Mouse (Mus musculus) G1E (cell line): Measurements from ENCODE around the gene Dus2. TPM values are rescaled to one million over a fixed set of nuclear protein-coding genes. Genes with fewer than 3 reads are reported as not detected.
"Not testable (repeated sequence)": the region's sequence is repeated elsewhere in the genome, so short reads cannot be mapped to it uniquely, and the experiment has no call there.

Source experiments
- ATAC-seq: 2 replicates; pipeline ENCODE4 v1.8.0; 2016; ENCODE audit warnings: mild to moderate bottlenecking; ENCODE audit not compliant: insufficient number of reproducible peaks, poor library complexity, low FRiP score, severe bottlenecking; ENCODE audit errors: extremely low read depth
- DNase-seq: peaks from one replicate; pipeline ENCODE4 v3.0.0; 2012; ENCODE audit warnings: low spot score
- H3K27me3 ChIP-seq: 2 replicates; pipeline ENCODE4 v1.6.1; 2012; ENCODE audit warnings: mild to moderate bottlenecking, low read length, inconsistent platforms; ENCODE audit not compliant: insufficient read depth
- H3K36me3 ChIP-seq: replicated peaks from 2 replicates; pipeline ENCODE3; 2012; ENCODE audit warnings: mild to moderate bottlenecking, inconsistent platforms
- H3K4me1 ChIP-seq: 2 replicates; pipeline ENCODE4 v1.6.1; 2012; ENCODE audit warnings: low read depth, low read length, inconsistent platforms, mixed read lengths; ENCODE audit not compliant: insufficient read depth
- H3K4me3 ChIP-seq: 2 replicates; pipeline ENCODE4 v1.5.1; 2012; ENCODE audit warnings: low read depth, mild to moderate bottlenecking, inconsistent platforms, low read length, moderate library complexity, mixed read lengths
- H3K9me3 ChIP-seq: replicated peaks from 2 replicates; pipeline ENCODE4 v1.6.1; 2012; ENCODE audit warnings: inconsistent platforms
- CTCF ChIP-seq: IDR thresholded peaks from 2 replicates; pipeline ENCODE4 v1.5.1; 2012; ENCODE audit warnings: low read depth, low read length, inconsistent platforms, mixed read lengths
- GATA1 ChIP-seq: IDR thresholded peaks from 2 replicates; pipeline ENCODE4 v1.6.1; 2012; ENCODE audit warnings: borderline replicate concordance, low read length, inconsistent platforms, mixed read lengths
- GATA2 ChIP-seq: IDR thresholded peaks from 2 replicates; pipeline ENCODE4 v1.6.1; 2012; ENCODE audit warnings: low read depth, low read length, inconsistent platforms, borderline replicate concordance
- POLR2AphosphoS5 ChIP-seq: IDR thresholded peaks from 2 replicates; pipeline ENCODE4 v1.6.1; 2012; ENCODE audit warnings: low read depth, low read length, inconsistent platforms; ENCODE audit not compliant: insufficient replicate concordance
- TAL1 ChIP-seq: conservative IDR thresholded peaks from 2 replicates; pipeline ENCODE4 v1.6.1; 2012; ENCODE audit warnings: low read depth, low read length, inconsistent platforms, mixed read lengths
- polyA plus RNA-seq: library from polyadenylated mRNA; stranded (reverse); fragments of >175 nt; gene quantifications from 2 replicates; pipeline ENCODE4 v1.2.3, GENCODE M21; 2012
- total RNA-seq, 2 experiments: library from RNA; stranded (forward) in 1 of 2; stranded (reverse) in 1 of 2; fragments of 200-1000 nt in 1 of 2; fragments of >200 nt in 1 of 2; fragmentation: Nextera tagmentation in 1 of 2; gene quantifications; 2 replicates each; pipeline ENCODE4 v1.2.3; 2014 to 2017

The Dus2 gene
- total and polyA plus RNA-seq, 3 experiments: 3.9 to 21.7 (median 14.2) TPM

GRCm38 (mm10) chr8:105981146-105981545, 10.0 kb upstream of the Dus2 start:
- H3K4me1 ChIP-seq: peaks cover 9% of the 10 kb centered on the region
- no peak for ATAC-seq
- no peak overlapping the region for H3K4me3 ChIP-seq
- TF ChIP-seq TAL1 (no peak), CTCF (no peak), POLR2AphosphoS5 (no peak), GATA1 (no peak), GATA2 (no peak)
- H3K27me3 ChIP-seq: peaks cover 40% of the 10 kb centered on the region
- no peaks in the 10 kb centered on the region; the same call in 1 of the 2 replicates for H3K9me3 ChIP-seq
- no peak for DNase-seq
- H3K36me3 ChIP-seq: no peaks in the 10 kb centered on the region

- not testable (repeated sequence) for H3K36me3 ChIP-seq, ATAC-seq, H3K9me3 ChIP-seq, H3K4me1 ChIP-seq, DNase-seq, H3K4me3 ChIP-seq
- H3K27me3 ChIP-seq: peaks cover 48% of the 10 kb centered on the region
These were observed 7.7 kb upstream of the Dus2 start for GRCm38 (mm10) chr8:105983406-105983805.

GRCm38 (mm10) chr8:105988546-105988945, 2.6 kb upstream of the Dus2 start:
- peaks cover 51% of the 10 kb centered on the region for H3K27me3 ChIP-seq
- no peaks in the 10 kb centered on the region for H3K36me3 ChIP-seq
- peaks cover 15% of the 10 kb centered on the region for H3K4me1 ChIP-seq
- TF ChIP-seq CTCF: no peak
- no peak for TF ChIP-seq TAL1
- no peak for TF ChIP-seq GATA2
- TF ChIP-seq GATA1: no peak
- TF ChIP-seq POLR2AphosphoS5: no peak
- ATAC-seq (no peak), DNase-seq (no peak)
- no peak overlapping the region for H3K4me3 ChIP-seq
- H3K9me3 ChIP-seq: no peaks in the 10 kb centered on the region

DNA sequence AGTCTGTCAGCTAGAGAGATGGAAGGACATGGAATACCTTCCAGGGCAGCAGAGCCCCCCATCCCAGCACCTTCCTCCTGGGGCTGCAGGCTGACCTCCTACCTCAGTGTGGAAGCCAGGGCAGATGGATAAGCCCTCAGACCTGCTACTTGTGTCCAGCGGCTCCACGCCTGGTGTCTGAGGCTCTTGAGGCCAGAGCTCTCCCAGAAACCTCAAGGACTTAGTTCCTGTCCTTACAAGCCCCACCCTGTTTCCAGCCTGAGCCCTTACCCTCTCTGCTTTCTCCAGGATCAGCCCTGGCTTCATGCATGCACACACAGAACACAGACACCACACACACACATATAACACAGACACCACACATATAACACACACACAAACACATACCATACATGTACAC, 409 bp downstream of the Dus2 start:
- no peak for DNase-seq
- peaks cover 19% of the 10 kb centered on the region for H3K4me1 ChIP-seq
- no peak for ATAC-seq
- H3K27me3 ChIP-seq: peaks cover 35% of the 10 kb centered on the region
- no peak for TF ChIP-seq GATA2
- no peak for TF ChIP-seq CTCF
- TF ChIP-seq GATA1: no peak
- no peak for TF ChIP-seq POLR2AphosphoS5
- no peak for TF ChIP-seq TAL1
- no peaks in the 10 kb centered on the region for H3K36me3 ChIP-seq
- no peaks in the 10 kb centered on the region for H3K9me3 ChIP-seq
- no peak overlapping the region for H3K4me3 ChIP-seq

DNA sequence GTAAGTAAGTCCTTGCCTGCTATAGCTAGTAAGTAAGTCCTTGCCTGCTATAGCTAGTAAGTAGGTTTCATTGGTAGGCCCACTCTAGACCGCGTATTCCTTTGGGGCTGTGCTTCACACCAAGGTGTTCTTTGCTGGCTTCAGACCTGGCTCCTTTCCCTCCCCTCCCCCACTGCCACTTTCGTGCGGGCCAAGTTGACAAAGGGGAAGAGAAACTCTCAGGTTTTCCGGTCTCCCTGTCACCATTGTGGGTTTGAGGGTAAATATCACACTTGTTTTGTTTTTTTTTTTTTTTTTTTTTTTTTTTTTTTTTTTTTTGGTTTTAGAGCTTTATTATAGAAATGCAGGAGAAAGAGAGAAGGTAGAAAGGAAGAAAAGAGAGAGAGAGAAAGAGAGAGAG, 1.4 kb downstream of the Dus2 start:
- H3K4me1 ChIP-seq: peaks cover 19% of the 10 kb centered on the region
- no peaks in the 10 kb centered on the region for H3K36me3 ChIP-seq
- peaks cover 39% of the 10 kb centered on the region for H3K27me3 ChIP-seq
- ATAC-seq (no peak), DNase-seq (no peak)
- H3K9me3 ChIP-seq: no peaks in the 10 kb centered on the region
- TF ChIP-seq GATA1 (no peak), GATA2 (no peak), POLR2AphosphoS5 (no peak), CTCF (no peak), TAL1 (no peak)
- H3K4me3 ChIP-seq: no peak overlapping the region

- peaks cover 20% of the 10 kb centered on the region for H3K4me1 ChIP-seq
- no peak overlapping the region for H3K4me3 ChIP-seq
- no peaks in the 10 kb centered on the region for H3K36me3 ChIP-seq
- no peak for ATAC-seq
- H3K9me3 ChIP-seq: no peaks in the 10 kb centered on the region
- H3K27me3 ChIP-seq: peaks cover 36% of the 10 kb centered on the region
- TF ChIP-seq TAL1 (no peak), CTCF (no peak), GATA2 (no peak), POLR2AphosphoS5 (no peak), GATA1 (no peak)
- no peak for DNase-seq
These were observed 2.1 kb downstream of the Dus2 start for GRCm38 (mm10) chr8:105993226-105993625.

DNA sequence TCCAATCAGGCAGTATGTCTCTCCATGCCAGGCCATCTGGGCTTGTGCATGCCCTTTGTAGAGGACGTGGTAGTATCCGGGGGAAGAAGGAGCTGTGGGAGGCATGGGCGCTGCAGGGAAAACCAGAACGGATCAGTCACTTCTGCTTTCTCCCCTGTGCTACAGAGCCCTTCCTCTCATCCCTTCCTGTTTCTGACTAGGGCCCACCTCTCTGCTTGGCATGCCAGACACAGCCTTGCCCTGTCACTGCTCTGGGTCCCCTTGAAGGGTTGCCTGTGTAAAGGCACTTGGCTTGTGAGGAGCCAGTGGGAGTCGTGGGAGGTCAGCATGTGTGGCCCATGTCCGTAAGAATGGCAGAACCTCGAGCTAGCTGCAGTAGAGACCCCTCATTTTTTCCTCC, 5.2 kb downstream of the Dus2 start:
- DNase-seq (no peak), ATAC-seq (no peak; the same call in 1 of the 2 replicates)
- Histone ChIP-seq H3K36me3 (no peaks in the 10 kb centered on the region), H3K27me3 (peaks cover 26% of the 10 kb centered on the region), H3K9me3 (no peaks in the 10 kb centered on the region), H3K4me3 (no peak overlapping the region), H3K4me1 (peaks cover 14% of the 10 kb centered on the region)
- TF ChIP-seq TAL1: no peak
- TF ChIP-seq POLR2AphosphoS5: no peak
